Mouse (Mus musculus) spleen, postnatal 14 days (tissue): ENCODE results near the gene Lrwd1.

Experiments used
- DNase-seq, 2 experiments: peaks; one replicate each; pipeline ENCODE4 v3.0.0; 2021 to 2022; ENCODE audit warnings: low spot score in 2 of 2

Gene Lrwd1

DNA sequence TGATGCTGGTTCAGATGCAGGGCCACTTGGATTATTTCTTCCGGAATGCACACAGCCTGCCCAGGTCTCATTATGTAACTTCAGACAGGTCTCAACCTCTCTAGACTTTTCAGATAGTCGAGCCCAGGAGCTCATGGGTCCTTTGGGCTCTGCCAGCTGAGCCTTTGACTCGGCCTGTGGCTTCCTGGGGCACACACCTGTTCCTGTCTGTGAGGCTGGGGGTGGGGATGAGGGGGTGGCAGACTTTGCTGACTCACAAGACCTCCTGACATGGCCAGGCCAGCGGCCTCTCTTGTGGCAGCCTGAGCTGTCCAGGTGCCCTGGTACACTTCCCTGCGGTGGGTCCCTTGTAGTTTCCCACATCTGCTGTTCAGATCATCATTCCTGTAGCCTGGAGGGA is 43.9 kb downstream of the Lrwd1 start:
- no peak for DNase-seq

DNA sequence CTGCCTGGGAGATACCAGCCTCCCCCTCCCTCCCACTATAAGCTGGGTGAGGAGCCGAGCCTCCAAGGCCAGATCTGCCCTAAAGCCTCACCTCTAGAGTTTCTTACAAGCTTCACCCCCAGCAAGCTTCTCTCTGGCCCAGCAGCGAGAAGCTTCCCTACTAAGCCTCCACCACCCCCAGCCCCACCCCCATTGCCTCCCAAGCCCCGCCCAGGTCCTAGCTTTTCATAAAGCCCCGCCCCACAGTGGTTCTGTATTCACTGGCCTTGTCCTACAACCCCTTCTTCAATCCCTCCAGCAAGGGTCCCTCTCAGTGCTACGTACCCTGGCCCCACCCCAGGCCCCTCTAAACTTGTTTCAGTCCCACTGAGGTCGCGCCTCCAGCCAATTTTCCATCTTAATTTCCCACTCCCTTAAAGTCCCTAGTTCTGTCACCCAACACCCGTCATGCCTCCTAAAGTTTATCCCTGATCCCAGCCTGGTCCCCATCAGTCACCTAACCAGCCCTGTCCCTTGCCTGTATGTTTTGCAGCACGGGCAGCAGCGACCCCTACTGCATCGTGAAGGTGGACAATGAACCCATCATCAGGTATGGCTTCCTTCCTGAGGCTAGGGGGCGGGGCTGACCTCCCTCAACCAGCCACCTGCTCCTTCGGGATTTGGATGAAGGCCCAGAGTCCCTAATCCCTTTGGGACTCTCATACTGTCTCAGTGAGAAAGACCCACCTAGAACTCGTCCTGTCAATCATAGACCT is 46.9 kb downstream of the Lrwd1 start:
- no peak for DNase-seq

DNA sequence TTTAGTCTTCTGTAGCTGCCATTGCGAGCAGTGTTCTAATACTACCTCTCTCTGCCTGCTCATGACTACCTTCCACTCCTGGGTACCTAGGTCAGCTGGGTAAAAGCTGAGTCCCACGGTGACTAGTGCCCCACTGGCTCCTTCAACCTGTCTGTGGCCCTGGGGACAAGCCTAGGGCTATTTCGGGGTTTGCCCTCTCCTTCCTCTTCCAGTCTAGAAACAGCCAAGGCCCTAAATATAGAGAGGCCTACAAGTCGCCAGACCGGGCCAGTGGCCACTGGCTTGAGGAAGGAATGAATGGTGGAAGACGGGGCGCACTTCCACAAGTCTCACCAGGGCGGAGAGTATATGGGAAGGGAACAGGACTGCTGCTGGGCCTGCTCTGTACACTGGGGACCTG is 49.6 kb downstream of the Lrwd1 start:
- DNase-seq: no peak

DNA sequence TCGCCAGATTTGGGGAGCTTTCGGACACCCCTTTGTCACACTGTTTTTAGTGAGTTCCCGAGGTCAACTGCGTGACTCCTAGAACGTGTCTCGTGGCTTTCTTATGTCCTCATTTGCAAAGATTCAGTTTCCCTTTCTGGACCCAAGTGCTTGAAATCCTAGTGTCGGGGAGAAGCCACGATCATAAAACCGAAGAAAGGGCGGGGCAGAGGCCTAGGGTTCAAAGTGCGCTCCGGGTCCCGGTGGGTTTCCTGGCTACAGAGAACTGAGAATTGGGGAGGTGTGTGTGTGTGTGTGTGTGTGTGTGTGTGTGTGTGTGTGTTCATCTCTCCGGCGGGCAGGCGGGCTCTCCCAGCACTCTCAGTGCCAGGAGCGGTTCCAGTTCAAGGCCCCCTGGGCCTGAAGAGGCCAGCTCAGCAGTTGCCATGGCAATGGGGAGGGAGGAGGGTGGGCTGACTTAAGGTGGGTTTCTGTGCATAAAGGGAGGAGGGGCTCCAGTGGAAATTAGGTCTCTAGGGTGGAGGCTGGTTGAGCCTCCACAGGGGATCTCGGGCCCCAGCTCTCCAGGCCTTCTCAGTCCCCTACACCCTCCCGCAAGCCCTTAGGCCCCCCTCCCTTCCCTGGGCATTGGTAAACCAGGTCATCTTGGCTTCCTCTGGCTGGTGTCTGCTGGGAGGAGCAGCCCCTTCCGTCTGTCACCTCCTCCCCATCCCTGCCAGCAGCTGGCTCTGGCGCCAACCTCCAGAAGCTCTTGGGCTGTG is 50.8 kb downstream of the Lrwd1 start:
- DNase-seq: no peak

DNA sequence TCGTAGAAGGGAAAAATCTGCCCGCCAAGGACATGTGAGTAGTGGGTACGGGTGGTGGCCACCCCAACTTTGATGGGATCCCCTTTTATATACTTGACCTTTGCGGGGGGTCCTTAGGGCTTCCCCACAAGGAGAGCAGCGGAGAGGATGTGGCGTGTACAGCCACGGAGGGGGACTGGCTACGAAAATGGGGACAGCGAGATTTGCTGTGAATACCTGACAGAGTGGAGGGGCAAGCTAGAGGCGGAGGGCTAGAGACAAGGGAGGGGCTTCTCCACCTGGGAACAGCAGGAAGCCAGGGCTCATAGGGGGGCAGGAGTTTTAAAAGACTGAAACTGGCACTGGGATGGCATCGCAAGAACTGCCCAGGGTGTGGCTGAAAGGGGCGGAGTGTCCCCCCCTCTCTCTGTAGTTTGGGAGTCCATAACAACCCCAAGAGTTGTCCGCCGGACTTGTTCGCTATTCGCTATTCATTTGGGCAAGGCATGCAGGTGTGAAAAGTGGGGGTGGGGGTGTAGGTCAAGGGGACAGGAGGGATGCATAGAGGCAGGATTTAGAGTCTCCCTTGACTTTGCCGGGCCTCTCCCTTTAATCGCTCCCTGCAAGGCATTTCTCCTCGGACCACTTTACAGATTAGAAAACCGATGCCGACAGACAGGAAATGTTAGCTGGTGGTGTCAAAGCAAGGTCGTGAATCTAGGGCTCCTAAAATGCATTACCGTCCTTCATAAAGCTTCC is 51.6 kb downstream of the Lrwd1 start:
- DNase-seq: no peak

DNA sequence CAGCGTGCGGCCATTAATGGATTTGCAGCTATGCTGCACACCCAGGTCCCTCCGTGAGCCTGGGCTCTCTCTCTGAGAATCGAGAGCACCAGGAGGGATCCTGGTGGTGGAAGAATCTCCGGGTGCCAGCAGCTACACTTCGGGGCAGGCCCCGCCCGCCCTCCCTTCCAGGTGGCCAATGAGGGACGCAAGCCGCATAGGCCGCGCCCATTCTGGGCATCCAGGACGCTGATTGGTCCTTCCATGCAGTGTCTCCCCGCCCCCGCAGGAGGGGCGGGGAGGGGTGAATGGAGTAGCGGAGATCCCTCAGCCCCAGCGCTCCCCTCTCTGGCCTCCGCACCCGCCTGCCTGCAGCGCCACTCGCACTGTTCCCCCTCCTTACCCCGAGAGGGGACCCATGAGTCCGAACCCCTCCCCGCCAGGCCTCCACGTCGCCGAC is 52.2 kb downstream of the Lrwd1 start, which contains the start of gene Rasa4:
Gene Rasa4, plus strand, starts transcription at position 248 of the 439 bp plus-strand sequence.
- DNase-seq: peak; percentile 78 to 85

DNA sequence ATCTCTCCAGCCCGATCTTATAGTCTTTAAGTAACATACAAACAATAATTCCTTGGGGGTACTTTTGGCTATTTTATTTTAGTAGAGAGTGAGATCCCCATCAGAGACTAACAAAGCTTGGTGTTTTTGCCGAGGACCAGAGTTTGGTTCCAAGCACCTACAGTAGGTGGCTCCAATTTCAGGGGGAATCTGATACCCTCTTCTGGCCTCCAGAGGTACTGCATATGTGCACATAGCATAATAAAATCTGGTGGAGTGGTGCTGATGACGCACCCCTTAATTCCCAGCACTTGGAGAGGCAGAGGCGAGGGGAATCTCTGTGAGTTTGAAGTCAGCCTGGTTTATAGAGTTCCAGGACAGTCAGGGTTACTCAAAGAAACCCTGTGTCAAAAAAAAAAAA is 53.5 kb downstream of the Lrwd1 start:
- DNase-seq: no peak

DNA sequence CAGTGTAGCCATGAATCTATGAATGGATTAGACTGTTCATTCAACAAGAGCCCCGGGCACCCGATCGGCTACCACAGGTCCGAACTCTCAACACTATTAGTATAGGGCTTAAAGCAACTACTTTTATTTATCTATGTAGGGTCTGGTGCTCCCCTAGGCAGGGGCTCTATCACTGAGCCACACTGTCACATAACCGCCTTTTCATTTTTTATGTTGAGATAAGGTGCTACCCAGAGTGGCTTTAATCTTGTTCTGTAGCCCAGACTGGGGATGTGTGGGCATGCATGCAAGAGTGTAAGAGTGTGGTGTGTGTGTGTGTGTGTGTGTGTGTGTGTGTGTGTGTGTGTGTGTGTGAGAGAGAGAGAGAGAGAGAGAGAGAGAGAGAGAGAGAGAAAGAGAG is 57.7 kb downstream of the Lrwd1 start:
- no peak for DNase-seq

DNA sequence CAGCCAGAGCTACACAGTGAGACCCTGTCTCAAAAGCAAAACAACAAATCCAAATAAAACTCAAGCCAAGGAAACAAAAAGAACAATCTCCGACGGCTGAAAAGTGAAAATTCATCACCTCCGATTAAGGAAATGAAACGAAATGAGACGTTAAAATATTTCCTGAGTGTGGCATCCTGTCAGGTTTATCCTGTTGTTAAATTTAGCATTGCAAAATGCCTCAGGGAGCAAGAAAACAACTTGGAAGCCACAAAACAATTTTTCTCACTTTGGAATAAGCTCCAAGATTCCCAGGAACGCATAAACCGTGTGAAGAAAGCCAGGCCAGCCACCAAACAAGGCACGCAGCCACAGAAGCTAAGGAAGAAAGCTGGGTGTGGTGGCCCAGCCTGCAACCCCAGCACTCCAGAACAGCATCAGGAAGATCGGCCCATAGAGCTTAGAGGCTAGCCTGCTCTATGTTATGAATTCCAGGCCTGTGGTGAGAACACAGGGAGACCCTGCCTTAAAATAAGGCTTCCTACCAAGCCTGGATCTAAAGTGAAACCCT is 58.8 kb downstream of the Lrwd1 start:
- no peak for DNase-seq

DNA sequence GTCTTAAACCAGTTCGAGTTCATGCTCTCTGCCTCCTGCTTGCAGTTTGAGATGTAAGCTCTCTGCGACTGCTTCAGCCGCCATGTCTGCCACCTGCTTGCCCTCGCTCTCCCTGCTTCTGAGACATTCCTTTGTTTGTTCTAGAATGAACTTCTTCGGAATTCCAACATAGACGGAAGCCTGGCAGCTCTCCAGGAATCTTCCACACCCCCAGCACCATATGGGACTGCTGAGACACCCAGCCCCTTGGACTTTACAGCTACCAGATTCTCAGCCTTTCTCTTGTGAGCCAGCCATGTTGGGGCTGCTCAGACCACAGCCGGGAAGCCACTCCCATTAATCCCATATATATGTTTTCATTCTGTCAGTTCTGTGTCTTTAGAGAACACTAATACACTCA is 59.6 kb downstream of the Lrwd1 start:
- DNase-seq: no peak

DNA sequence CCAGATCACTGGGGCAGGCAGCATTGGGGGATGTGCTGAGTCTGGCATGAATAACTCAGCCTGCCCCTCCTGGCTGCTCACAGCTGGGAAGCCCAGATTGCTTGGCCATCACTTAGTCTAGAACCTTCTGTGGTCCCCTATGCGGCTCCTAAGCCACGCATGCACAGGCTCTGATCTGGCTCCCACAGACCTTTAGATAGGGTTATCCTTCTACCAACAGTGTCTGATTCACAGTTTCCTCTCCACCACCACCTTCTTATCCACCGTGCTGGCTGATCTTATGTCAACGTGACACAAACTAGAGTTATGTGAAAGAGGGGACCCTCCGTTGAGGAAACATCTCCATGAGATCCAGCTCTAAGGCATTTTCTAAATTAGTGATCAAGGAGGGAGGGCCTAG is 60.8 kb downstream of the Lrwd1 start:
- no peak for DNase-seq

DNA sequence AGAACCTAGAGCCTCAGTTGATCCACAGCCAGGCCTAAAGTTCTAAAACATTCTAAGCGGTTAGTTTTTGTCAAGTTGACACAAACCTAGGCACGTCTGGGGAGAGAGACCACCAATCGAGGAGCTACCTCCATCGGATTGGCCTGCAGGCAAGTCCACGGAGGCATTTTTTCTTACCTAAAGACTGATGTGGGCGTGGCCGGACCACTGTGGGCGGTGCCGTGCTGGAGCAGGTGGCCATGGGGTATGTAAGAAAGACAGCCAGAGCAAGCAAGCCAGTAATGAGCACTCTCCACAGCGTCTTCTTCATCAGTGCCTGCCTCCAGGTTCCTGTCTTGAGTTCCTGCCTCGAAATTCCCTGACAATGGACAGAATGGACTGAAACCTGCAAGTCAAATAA is 62.3 kb downstream of the Lrwd1 start:
- DNase-seq: no peak

DNA sequence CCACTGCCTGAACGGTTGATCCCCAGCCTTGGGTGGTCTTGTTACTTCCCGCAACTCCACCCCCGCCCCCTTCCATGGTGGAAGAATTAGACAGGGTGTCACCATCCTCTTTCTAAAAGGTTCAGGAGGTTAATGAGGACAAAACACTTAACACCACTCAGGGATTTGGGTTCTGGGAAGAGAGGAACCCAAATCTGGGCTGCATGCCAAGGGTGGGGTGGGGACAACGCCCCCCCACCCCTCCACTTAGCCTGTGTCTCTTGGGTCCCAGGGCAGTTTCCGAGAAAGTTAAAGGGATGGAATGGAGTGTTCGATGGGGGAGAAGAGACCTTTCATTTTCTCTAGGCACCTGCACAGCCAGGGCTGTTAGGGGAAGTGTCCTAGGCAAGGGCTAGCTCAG is 62.8 kb downstream of the Lrwd1 start:
- DNase-seq: no peak
